Mouse (Mus musculus) lung, adult 2 months (tissue): ENCODE results near the gene S1pr5. TPM values are rescaled to one million over a fixed set of nuclear protein-coding genes. Genes with fewer than 3 reads are reported as not detected.
A peak's percentile ranks its signal among the peaks of the same experiment; 100 is the strongest.

ENCODE experiments used
- DNase-seq: peaks from one replicate; pipeline ENCODE4 v3.0.0; 2022
- H3K4me1 ChIP-seq: fragments of 200-500 bp; 2 replicates; pipeline ENCODE4 v1.6.1; 2011; ENCODE audit warnings: low read length; ENCODE audit not compliant: control insufficient read depth, insufficient read depth
- H3K4me3 ChIP-seq: fragments of 200-500 bp; replicated peaks from 2 replicates; pipeline ENCODE3; 2011; ENCODE audit warnings: low read depth, mild to moderate bottlenecking, control low read depth, low read length; ENCODE audit errors: extremely low read depth
- CTCF ChIP-seq: fragments of 200-500 bp; IDR thresholded peaks from 2 replicates; pipeline ENCODE4 v1.5.1; 2011; ENCODE audit warnings: mild to moderate bottlenecking, low read length, control low read depth; ENCODE audit not compliant: insufficient read depth
- POLR2A ChIP-seq: fragments of 200-500 bp; IDR thresholded peaks from 2 replicates; pipeline ENCODE4 v1.6.1; 2011; ENCODE audit warnings: low read depth, mild to moderate bottlenecking, control low read depth, low read length, borderline replicate concordance; ENCODE audit errors: extremely low read depth
- WGBS: fragments of 180-500 bp; shearing (Covaris S2); methylation state at CpG from one replicate; pipeline ENCODE4 v1.1.7; 2018; 5-methylcytosine and 5-hydroxymethylcytosine counted together
- polyA plus RNA-seq: library from polyadenylated mRNA; depleted of rRNA; stranded (reverse); fragments of >200 nt; gene quantifications from 2 replicates; pipeline ENCODE4 v1.2.3, GENCODE M21; 2012

S1pr5 gene
- polyA plus RNA-seq, 1 experiment = 9.7 TPM

DNA sequence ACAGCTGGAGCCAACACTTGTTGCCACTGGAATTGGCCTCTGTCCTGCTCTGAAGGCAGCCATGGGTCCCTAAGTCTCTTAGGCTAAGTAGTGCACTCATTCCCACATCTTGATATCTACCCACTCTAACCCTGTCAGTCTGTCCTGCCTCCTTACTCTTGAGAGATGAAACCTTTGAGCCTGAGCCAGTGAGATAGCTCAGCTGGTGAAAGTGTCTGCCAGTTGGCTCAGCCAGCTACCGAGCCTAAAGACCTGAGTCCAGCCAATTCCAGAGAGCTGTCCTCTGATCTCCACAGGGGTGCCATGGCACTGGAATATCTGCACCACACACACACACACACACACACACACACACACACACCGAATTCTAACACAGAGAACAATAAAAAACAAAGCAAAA is 2.3 kb upstream of the S1pr5 start:
- H3K4me1 ChIP-seq = no peaks in the 10 kb centered on the region
- no peak for DNase-seq
- no peak for TF ChIP-seq CTCF
- no peak for TF ChIP-seq POLR2A
- no peak overlapping the region for H3K4me3 ChIP-seq
- WGBS = 60% methylated on average over 2 of the region's 2 CpGs

DNA sequence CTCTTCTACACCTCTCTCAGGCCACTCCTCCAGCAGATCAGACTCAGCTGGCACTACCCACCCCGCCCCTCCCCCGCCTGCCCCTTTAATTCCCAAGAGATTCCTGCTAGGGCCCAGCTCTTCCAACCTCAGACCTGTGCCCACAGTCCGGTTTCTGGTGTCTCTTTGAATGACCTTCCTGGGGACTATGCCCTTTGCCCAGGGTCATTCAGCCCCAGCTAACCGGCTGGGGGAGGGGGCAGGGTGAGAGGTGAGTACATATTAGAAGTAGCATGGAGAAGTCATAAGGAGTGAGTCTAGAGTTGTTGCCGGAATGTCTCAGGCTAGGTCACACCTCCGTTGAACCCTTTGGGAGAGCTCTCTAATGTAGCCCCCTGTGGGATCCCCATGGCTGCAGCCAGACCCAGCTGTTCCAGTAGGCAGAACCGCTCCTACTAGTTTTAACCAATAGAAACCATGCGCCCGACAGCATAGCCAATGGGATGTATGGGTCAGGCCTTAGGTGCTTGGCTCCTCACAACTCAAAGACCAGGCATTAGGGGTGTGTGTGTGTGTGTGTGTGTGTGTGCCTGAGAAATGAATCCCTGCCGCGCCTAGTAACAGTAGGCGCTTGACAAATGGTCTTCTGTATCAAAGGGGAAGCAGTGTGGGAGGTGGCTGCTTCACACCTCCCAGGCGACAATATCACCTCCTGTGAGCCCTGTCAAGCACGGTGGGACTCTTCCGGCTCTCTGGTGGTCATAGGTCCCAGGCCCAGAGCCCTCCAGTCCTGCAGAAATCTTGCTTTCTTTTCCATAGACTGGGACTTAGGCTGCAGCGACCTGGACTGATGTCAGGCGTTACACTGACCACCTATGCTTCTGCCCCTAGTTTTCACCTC is 1.6 kb upstream of the S1pr5 start:
- 31% methylated on average over 17 of the region's 17 CpGs for WGBS
- Histone ChIP-seq H3K4me1 (no peaks in the 10 kb centered on the region), H3K4me3 (no peak overlapping the region)
- DNase-seq = no peak
- TF ChIP-seq CTCF = no peak

DNA sequence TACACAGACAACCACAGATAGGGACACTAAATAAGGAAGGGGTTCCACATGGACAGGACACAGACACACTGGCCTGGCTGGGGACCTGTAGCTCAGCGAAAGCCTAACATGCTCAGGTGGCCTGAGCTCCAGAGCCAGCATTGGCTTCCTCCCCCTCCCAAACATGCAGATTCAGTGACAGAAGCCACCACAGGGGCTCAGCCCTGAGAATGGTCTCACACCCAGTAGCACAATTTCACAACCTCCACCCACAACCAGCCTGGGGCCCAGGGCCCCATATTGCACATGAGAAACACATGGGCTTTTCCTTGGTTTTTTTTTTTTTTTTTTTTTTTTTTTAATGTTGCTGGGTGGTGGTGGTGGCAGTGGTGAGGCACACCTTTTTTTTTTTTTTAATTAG is 1.9 kb downstream of the S1pr5 start:
- TF ChIP-seq CTCF (no peak), POLR2A (no peak)
- WGBS = 95% methylated on average over 1 of the region's 1 CpGs

DNA sequence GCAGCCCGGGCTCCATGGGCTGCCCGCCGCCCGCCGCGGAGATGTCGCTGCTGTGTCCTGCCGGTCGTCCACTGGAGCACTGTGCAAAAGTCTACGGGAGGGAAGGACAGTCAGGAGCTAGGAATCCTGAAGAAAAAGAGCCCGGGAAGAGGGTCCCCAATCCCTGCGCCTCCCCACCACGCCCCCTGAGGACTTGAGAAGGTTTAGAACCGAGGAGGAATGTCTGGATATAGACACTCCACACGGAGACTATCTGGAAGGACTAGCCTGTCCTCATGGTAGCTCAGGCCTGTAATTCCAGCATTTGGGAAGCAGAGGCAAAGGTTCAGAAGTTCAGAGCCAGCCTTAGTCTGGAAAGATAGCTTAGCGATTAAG is 3.1 kb downstream of the S1pr5 start:
- TF ChIP-seq CTCF (no peak), POLR2A (no peak)
- 5% methylated on average over 16 of the region's 16 CpGs for WGBS
- peaks cover 6% of the 10 kb centered on the region; the same call in 1 of the 2 replicates for H3K4me1 ChIP-seq
- no peak overlapping the region for H3K4me3 ChIP-seq
- DNase-seq = no peak

More for the DNA sequence above, 1.9 kb downstream of the S1pr5 start:
- DNase-seq = no peak
- H3K4me1 ChIP-seq = peaks cover 6% of the 10 kb centered on the region; the same call in 1 of the 2 replicates
- H3K4me3 ChIP-seq = no peak overlapping the region

DNA sequence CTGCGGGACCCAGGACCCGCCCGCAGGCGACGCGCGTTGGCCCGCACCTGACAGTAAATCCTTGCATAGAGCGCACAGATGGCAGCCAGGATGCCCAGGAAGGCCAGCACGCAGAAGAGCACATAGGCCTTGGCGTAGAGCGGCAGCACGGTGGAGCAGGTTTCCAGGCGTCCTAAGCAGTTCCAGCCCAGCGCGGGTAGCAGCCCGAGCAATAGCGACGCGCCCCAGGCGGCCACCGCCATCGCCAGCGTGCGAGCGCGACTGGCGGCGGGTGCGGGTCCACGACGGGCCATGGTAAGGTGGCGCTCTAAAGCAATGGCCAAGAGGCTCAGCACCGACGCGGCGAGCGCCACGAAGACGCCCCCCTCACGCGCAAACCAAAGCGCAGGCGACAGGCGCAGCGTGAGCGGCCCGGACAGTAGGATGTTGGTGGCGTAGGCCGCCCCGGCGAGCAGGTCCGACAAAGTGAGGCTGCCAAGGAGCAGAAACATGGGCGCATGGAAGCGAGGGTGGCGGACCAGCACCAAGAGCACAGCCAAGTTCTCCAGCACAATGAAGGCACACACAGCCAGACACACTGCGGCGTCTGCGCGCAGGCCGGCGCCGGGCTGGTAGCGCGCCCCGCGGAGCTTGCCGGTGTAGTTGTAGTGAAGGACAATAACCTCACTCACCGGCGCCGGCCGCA is 3.7 kb downstream of the S1pr5 start:
- 3% methylated on average over 71 of the region's 72 CpGs for WGBS
- no peak for DNase-seq
- Histone ChIP-seq H3K4me1 (peaks cover 6% of the 10 kb centered on the region; the same call in 1 of the 2 replicates), H3K4me3 (peak overlapping the region; percentile 19)
- no peak for TF ChIP-seq CTCF
- no peak for TF ChIP-seq POLR2A

DNA sequence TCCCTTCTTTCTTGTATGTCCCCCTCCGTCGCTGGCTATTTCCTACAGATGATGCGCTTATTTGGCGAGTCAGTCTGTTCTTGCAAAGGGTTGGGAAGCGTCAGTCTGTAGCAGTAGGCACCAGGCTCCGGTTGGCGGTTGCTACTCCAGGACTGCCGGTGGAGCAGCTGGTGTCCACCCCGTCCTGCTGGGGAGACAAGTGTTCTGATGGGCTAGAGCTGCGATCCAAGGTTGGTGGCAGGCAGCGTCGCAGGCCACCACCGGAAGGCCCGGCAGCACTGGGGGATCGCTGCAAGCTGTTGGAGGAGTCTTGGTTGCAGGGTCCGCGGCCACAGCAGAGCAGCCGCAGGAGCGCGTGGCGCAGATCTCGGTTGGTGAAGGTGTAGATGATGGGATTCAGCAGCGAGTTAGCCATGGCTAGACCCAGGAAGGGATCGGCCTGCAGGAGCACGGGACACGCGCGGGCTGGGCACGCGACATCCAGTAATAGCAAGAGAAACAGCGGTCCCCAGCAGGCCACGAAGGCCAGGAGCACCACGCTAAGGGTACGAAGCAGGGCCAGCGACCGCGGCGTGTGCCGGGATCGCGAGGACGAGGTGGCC is 4.3 kb downstream of the S1pr5 start:
- DNase-seq = no peak
- no peak for TF ChIP-seq CTCF
- no peak for TF ChIP-seq POLR2A
- no peak overlapping the region for H3K4me3 ChIP-seq
- H3K4me1 ChIP-seq = peaks cover 6% of the 10 kb centered on the region; the same call in 1 of the 2 replicates
- WGBS = 11% methylated on average over 42 of the region's 42 CpGs

DNA sequence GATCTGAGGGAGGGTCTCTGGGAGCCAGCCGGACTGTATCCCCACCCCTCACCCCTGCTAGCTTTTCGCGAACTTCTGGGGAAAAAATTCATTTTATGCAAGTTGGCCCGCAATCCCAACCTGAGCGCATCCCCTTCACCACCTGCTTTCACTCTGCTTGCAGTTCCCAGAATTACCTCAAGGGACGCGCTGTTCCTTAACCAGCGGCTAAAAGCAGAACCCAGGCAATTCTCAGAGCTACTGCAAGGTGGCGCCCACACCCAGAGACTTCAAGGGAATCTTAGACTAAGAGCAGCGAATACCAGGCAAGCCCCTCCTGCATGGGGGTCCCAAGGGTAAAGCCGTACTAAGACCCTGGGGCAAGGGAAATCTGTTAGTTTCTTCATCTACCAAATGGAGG is 6.9 kb downstream of the S1pr5 start:
- WGBS = 5% methylated on average over 11 of the region's 11 CpGs
- peaks cover 17% of the 10 kb centered on the region for H3K4me1 ChIP-seq
- DNase-seq = peak; percentile 76
- no peak overlapping the region for H3K4me3 ChIP-seq
- TF ChIP-seq POLR2A (no peak), CTCF (peak; percentile 98)

DNA sequence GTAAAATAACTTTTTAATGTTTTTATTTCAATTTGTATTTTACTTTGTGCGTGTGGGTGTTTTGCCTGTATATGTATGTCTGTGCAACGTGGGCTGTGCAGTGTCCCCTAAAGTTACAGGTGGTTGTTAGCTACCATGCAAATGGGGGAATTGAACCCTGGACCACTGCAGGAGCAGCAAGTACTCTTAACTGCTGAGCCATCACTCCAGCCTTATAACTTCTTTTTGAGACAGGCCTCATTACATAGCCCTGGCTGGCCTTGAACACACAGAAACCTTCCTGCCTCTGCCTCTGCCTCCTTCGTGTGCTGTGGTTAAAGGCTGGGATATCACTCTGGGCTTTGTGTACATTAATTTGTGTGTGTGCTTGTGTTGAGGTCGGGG is 8.8 kb downstream of the S1pr5 start:
- WGBS = 24% methylated on average over 4 of the region's 4 CpGs
- Histone ChIP-seq H3K4me1 (peaks cover 25% of the 10 kb centered on the region), H3K4me3 (peak overlapping the region; percentile 79)
- DNase-seq = no peak
- TF ChIP-seq POLR2A (no peak), CTCF (no peak)

DNA sequence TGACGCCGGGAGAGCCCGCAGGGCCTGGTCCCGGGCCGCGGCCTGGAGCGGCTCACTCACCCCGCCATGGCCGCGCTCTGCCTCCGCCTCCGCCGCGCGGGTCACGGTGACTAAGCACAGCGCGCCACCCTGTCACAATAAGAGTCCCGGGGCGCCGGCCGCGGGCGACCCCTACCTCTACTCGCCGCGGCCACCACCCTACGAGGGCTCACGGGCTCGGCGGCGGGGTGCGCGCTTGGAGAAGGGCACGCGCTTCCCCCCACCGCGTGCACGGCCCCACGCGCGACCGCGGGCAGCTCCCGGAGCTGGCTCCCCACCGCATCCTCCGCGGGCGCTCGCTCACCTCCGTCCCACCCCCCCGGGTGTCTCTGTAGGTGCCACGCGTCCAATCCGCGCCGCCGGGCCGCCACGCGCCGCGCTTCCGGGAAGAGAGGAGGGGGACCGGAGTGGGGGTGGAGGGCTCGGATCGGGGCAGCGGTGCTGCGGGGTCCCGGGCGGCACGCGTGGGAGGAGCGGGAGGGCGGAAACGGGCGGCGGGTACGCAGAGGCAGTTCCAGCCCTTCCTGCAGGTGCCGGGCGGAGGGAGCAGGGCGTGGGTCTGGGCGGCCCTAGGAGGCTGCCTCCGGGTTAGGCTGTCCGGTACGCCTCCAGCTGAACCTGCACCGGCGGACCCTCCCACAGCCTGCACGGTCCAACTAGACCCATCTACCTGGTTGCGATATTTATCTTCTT is 9.3 kb downstream of the S1pr5 start, which contains the start of gene Keap1:
TSS of gene Keap1 (minus strand) at position 629 of the 732 bp plus-strand sequence.
- peak within 1 kb of the TSS; percentile 79 for H3K4me3 ChIP-seq
- H3K4me1 ChIP-seq = peaks cover 20% of the 10 kb centered on the region
- WGBS = under 1% methylated on average over 90 of the region's 90 CpGs
- TF ChIP-seq CTCF (no peak), POLR2A (peak; percentile 54; the same call in 1 of the 2 replicates)
- peak; percentile 88 for DNase-seq
